Mouse (Mus musculus) thymus, adult 2 months (tissue): Measurements from ENCODE around the gene Cd2.

Source experiments
- CTCF ChIP-seq: fragments of 200-500 bp; IDR thresholded peaks from 2 replicates; pipeline ENCODE4 v1.5.1; 2012; ENCODE audit warnings: mild to moderate bottlenecking, control low read depth, low read length, moderate library complexity, borderline replicate concordance; ENCODE audit not compliant: control insufficient read depth, poor library complexity, insufficient read depth; ENCODE audit errors: extremely low read depth
- POLR2A ChIP-seq: fragments of 200-500 bp; IDR thresholded peaks from 2 replicates; pipeline ENCODE4 v1.6.1; 2012; ENCODE audit warnings: mild to moderate bottlenecking, low read length, control low read depth, moderate library complexity; ENCODE audit not compliant: control insufficient read depth, poor library complexity, insufficient read depth; ENCODE audit errors: extremely low read depth

DNA sequence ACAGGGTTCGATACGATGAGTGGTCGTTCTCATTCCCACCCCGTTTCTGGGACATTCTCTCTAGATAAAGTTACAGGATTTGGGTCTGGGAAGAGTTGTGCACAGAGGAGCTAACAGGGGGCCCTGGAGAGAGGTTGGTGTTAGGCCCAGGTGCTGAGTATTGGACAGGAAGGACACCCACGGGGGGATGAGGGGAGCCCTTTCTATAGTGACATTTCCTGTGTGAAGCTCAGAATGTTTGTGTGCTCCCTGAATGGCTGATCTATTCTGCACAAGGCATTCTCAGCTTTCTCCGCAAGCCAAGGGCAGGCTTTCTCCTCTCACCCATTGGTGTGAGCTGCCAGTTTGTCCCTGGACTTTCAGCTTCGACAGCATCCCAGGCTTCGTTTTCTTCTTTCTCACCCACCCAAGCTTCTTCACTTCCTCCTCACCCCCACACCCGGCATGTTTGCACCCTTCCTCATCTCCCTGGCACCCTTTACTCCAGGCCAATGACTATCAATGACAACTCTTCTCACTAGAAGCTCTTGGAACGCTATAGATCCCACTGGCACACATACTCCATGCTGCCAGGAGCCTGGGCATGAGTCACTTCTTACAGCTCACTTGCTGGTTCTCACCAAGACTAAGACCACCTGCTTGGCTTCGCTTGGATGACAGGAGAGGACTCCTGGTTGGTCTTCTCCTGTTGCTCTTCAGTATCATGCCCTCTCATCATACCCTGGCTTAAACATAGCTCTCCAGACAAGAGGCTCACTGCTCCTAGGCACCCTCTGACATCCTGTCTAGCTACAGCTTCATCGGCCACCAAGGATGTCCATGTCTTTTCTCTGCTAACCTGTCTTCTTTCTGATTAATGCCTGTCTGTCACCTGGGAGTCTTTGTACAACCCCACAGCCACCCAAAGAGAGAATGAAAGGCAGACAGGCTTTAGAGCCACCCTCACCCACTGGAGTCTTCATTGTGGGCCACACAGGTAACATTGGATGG lies 1.1 kb downstream of the Cd2 start:
- TF ChIP-seq CTCF (no peak), POLR2A (no peak)
